Mouse (Mus musculus): ENCODE measurements around the gene Aspscr1.

Gene Aspscr1

DNA sequence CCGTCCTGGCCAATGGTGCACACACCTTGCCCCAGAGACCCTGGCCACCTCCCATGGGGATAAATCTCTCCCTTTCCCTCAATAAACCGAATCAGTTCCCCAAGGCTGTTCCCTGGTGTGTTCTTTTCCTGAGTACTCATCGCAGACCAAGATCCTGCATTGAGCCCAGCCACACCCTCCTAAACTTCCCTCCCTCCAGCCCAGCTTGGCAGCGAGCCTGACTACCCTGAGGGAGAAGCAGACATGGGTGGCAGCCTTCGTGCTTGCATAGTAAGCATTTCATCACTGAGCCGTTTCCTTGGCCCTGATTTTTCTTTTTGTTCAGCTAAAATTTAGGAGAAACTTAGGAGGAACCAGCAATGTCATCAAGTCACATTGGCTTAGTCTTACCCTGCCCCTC, 60.7 kb downstream of the Aspscr1 start:
- no peak for DNase-seq (ENCODE audit: low spot score in 2 of 2)

DNA sequence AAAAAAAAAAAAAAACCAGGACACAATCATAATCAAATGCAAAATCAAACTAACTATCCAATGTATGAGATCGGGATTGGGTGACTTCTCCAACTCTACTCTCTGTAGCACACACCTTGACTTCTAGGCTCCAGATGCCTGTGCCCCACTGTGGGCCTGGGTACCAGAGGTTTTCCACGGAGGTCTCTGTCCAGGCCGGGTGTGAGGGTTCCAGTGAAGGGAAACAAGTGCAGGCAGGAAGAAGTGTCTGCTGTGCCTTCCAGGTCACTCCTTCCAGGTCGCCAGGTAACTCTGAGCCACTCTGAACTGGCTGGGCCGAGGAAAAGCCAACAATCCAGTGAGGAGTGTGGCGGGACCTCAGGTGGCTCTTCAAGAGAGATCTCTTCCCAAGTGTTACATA, 63.7 kb downstream of the Aspscr1 start:
- no peak for DNase-seq (ENCODE audit: low spot score in 2 of 2)

DNA sequence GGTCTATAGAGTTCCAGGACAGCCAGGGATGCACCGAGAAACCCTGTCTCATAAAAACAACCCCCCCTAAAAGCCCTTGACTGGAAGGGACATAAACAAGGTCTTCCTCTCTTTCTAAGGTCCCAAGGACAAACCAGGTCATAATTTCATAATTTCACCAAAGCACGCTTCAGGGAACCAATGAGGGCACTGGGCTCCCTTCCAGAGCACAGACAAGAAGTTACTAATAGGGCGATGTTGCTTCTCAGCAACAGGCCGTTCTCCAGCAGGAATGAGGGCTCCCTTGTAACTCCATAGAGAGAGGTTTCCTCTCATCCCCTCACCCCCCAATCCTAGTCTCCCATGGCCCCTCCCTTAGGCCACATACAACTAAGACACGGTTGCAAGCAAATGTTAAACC, 68.2 kb downstream of the Aspscr1 start:
- DNase-seq (ENCODE audit: low spot score in 2 of 2) = no peak

DNA sequence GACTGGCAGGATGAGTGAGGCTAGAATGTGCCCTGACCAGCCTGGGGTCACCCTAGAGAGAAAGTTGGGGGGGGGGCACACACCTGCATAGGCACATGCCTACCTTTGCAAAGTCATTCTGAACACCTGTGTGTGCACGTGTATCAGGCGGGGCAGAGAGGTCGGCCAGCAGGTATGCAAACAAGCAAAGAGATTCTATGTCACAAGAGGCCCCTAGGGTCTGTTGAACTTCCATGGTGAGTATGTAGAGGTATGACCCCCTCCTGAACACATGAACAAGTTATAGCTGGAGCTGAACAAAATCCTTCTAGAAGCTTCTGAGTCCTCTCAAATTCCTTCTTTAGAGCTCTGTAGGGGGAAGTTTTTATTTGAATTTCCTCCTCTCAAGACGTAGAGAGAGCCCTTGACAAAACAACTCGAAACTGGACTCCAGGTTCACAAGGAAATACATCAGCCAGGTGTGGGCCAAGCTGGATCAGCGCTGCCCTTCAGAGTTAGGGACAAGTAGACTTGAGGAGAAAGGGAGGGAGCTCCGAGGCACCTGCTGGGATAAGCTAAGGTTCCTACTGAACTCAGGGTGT, 71.4 kb downstream of the Aspscr1 start:
- DNase-seq (ENCODE audit: low spot score in 2 of 2) = no peak

DNA sequence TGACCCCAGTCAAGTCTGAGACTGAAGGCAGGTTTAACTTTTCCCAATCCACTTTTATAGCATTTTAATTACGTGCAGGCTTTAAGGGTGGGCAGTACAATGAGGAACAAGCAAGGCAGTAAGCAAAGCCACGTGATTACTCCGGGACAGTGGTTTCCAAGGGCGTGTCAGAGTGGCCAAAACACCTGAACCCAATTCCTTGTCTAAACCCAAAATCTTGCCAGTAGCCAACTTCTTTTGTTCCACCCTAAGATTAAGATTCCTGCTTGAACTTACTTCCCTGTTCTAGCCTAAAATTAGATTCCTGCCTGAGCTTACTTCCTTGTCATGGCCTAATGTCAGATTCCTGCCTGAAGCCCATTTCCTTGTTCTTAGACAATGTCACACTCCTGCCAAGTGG, 75.2 kb downstream of the Aspscr1 start:
- DNase-seq (ENCODE audit: low spot score in 2 of 2) = no peak

DNA sequence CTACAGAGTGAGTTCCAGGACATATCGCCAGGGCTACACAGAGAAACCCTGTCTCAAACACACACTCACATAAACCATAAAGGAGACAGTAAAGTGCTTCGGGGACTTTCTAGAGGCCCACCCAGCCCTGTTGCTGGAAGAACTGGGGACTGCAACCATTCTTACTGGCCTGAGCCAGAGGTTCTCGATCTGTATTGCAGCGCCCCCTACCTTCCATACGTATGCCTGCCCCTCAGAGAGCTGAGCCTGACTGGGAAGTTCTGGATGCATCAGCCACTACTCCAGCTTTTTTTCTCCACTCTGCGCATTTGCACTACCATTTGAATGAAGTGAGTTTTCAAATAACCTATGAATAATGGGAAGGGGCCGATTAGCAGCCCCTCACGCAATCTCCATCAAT, 76.7 kb downstream of the Aspscr1 start:
- DNase-seq (ENCODE audit: low spot score in 2 of 2) = no peak

DNA sequence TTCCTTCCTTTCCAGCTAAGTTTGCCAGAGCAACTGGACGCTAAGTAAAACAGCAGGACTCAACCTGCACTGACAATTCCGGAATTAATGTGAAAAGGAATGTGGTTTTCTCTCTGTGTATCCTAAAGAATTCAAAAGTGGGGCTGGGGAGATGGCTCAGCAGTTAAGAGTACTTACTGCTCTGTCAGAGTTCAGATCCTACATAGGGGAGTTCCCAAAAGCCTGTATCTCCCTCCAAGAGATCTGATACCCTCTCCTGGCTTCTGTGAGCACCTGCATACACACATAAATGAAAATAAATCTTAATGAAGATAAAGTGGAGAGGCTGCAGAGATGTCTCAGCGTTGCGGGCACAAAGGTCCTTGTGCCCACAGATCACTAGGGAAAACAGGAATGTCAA, 78.8 kb downstream of the Aspscr1 start:
- DNase-seq (ENCODE audit: low spot score in 2 of 2) = no peak
